In genomic region chr10:70315895-70316294, GRCm38 (mm10) we compare ENCODE assay signal across 18 mouse cellular contexts.
DNase-seq lines count a peak whose midpoint lies in the region.
"Had no signal": no experiment of that assay in that cellular context is flagged by ENCODE, and none has a peak within 500 bp of the region (broad histone marks: within the 10 kb centered on the region; RNA-seq: fewer than 3 reads in every experiment).

No protein-coding gene starts in this region.

- peak; percentile 53 to 61 for DNase-seq in kidney, adult 8-10 months
- DNase-seq in kidney, postnatal 10 days, result no peak
- DNase-seq in kidney, postnatal 25 days, result peak; percentile 39 to 59
- DNase-seq in kidney, adult 18-20 months, result no peak
- DNase-seq in kidney, postnatal 36 days, result peak; percentile 56 to 60
- DNase-seq in urinary bladder, adult 18-20 months (ENCODE audit: low spot score in 2 of 2), result no peak
- DNase-seq: adrenal gland, adult 8-10 months; adrenal gland, postnatal 25 days; cerebellum, adult 11-12 months; cerebellum, adult 8-10 months; cerebellum, postnatal 10 days; cerebellum, postnatal 36 days; embryo, embryonic 11 days; gastrocnemius, postnatal 10 days; gastrocnemius, postnatal 36 days; heart, adult 2 months; heart, postnatal 14 days; heart, postnatal 4 days had no signal

Comparison
In these comparisons a context has a peak if more than half of its experiments do, and no peak if none do; other contexts are left out.
1. DNase-seq: peak in kidney, adult 8-10 months (2 of 2), kidney, postnatal 25 days (2 of 2) and kidney, postnatal 36 days (2 of 2); none in kidney, postnatal 10 days (single experiment), kidney, adult 18-20 months (single experiment) and urinary bladder, adult 18-20 months (0 of 2).